Mouse (Mus musculus): ENCODE results near the gene Nxpe4. TPM values are rescaled to one million over a fixed set of nuclear protein-coding genes. Genes with fewer than 3 reads are reported as not detected.
"Not testable (repeated sequence)": the region's sequence is repeated elsewhere in the genome, so short reads cannot be mapped to it uniquely, and the experiment has no call there.

The Nxpe4 gene
- total and polyA plus RNA-seq, 2 experiments, result 0.07 to 0.55 TPM

GRCm38 (mm10) chr9:48146761-48147160, 15.1 kb upstream of the Nxpe4 start:
- Histone ChIP-seq H3K4me3 (ENCODE audit: insufficient read depth, low read depth, low read length) (no peak overlapping the region), H3K27ac (replicated peaks; ENCODE audit: insufficient read depth, low read depth, low read length) (no peak overlapping the region), H3K36me3 (ENCODE audit: control insufficient read depth, insufficient read depth, low read length) (no peaks in the 10 kb centered on the region), H3K4me1 (ENCODE audit: control insufficient read depth, insufficient read depth, low read length) (no peaks in the 10 kb centered on the region), H3K79me2 (ENCODE audit: control insufficient read depth, insufficient read depth, low read length) (no peaks in the 10 kb centered on the region), H3K27me3 (ENCODE audit: control insufficient read depth, insufficient read depth, low read length) (0 out of 2 replicates have a peak, but pooled peaks cover 2% of the 10 kb centered on the region), H3K9ac (ENCODE audit: low read depth, low read length) (no peak overlapping the region)
- no peak for DNase-seq (ENCODE audit: extremely low read depth, low read depth, low spot score)
- TF ChIP-seq CTCF (IDR thresholded peaks at IDR 0.05; ENCODE audit: low read depth, low read length) (no peak), POLR2A (IDR thresholded peaks at IDR 0.05; ENCODE audit: extremely low read depth, insufficient read depth, low read length) (no peak)
- 86% methylated on average over 3 of the region's 3 CpGs for WGBS

- H3K36me3 ChIP-seq (ENCODE audit: control insufficient read depth, insufficient read depth, low read length); H3K4me3 ChIP-seq (ENCODE audit: insufficient read depth, low read depth, low read length); H3K27ac ChIP-seq (replicated peaks; ENCODE audit: insufficient read depth, low read depth, low read length); H3K27me3 ChIP-seq (ENCODE audit: control insufficient read depth, insufficient read depth, low read length); H3K4me1 ChIP-seq (ENCODE audit: control insufficient read depth, insufficient read depth, low read length); H3K79me2 ChIP-seq (ENCODE audit: control insufficient read depth, insufficient read depth, low read length); H3K9ac ChIP-seq (ENCODE audit: low read depth, low read length); DNase-seq (ENCODE audit: extremely low read depth, low read depth, low spot score): not testable (repeated sequence)
- WGBS, result 47% methylated on average over 6 of the region's 6 CpGs
Measured at GRCm38 (mm10) chr9:48166531-48166930, 4.7 kb downstream of the Nxpe4 start.

GRCm38 (mm10) chr9:48176764-48177163, 14.9 kb downstream of the Nxpe4 start:
- Histone ChIP-seq H3K36me3 (ENCODE audit: control insufficient read depth, insufficient read depth, low read length) (no peaks in the 10 kb centered on the region), H3K27me3 (ENCODE audit: control insufficient read depth, insufficient read depth, low read length) (no peaks in the 10 kb centered on the region), H3K27ac (replicated peaks; ENCODE audit: insufficient read depth, low read depth, low read length) (no peak overlapping the region), H3K79me2 (ENCODE audit: control insufficient read depth, insufficient read depth, low read length) (no peaks in the 10 kb centered on the region), H3K4me3 (ENCODE audit: insufficient read depth, low read depth, low read length) (no peak overlapping the region), H3K9ac (ENCODE audit: low read depth, low read length) (no peak overlapping the region), H3K4me1 (ENCODE audit: control insufficient read depth, insufficient read depth, low read length) (no peaks in the 10 kb centered on the region)
- TF ChIP-seq POLR2A (IDR thresholded peaks at IDR 0.05; ENCODE audit: extremely low read depth, insufficient read depth, low read length) (no peak), CTCF (IDR thresholded peaks at IDR 0.05; ENCODE audit: low read depth, low read length) (peak; percentile 26; the same call in 1 of the 2 replicates)
- peak; percentile 2 for DNase-seq (ENCODE audit: extremely low read depth, low read depth, low spot score)
- WGBS, result 55% methylated on average over 1 of the region's 1 CpGs

DNA sequence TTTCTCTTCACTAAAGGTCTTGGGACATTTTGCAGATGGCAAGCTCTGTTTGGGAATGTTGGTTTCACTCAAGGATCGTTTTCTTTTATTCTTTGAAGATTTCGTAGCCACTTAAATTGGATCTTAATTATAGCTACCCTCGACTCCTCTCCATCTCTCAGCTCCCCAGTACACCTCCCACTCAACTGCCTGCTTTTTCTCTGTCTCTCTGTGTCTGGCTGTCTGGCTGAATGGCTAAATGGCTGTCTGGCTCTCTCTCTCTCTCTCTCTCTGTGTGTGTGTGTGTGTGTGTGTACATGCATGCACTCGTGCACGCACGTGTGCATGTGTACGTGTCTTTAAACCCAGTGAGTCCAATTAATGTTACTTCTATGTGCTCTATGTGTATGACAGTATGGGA, 19.5 kb downstream of the Nxpe4 start:
- H3K36me3 ChIP-seq (ENCODE audit: control insufficient read depth, insufficient read depth, low read length), result no peaks in the 10 kb centered on the region
- H3K4me3 ChIP-seq (ENCODE audit: insufficient read depth, low read depth, low read length), result no peak overlapping the region
- no peaks in the 10 kb centered on the region for H3K27me3 ChIP-seq (ENCODE audit: control insufficient read depth, insufficient read depth, low read length)
- no peaks in the 10 kb centered on the region for H3K79me2 ChIP-seq (ENCODE audit: control insufficient read depth, insufficient read depth, low read length)
- H3K27ac ChIP-seq (replicated peaks; ENCODE audit: insufficient read depth, low read depth, low read length), result no peak overlapping the region
- no peaks in the 10 kb centered on the region for H3K4me1 ChIP-seq (ENCODE audit: control insufficient read depth, insufficient read depth, low read length)
- no peak overlapping the region for H3K9ac ChIP-seq (ENCODE audit: low read depth, low read length)
- DNase-seq (ENCODE audit: extremely low read depth, low read depth, low spot score), result no peak
- 87% methylated on average over 7 of the region's 7 CpGs for WGBS
- TF ChIP-seq CTCF (IDR thresholded peaks at IDR 0.05; ENCODE audit: low read depth, low read length), result no peak
- no peak for TF ChIP-seq POLR2A (IDR thresholded peaks at IDR 0.05; ENCODE audit: extremely low read depth, insufficient read depth, low read length)

DNA sequence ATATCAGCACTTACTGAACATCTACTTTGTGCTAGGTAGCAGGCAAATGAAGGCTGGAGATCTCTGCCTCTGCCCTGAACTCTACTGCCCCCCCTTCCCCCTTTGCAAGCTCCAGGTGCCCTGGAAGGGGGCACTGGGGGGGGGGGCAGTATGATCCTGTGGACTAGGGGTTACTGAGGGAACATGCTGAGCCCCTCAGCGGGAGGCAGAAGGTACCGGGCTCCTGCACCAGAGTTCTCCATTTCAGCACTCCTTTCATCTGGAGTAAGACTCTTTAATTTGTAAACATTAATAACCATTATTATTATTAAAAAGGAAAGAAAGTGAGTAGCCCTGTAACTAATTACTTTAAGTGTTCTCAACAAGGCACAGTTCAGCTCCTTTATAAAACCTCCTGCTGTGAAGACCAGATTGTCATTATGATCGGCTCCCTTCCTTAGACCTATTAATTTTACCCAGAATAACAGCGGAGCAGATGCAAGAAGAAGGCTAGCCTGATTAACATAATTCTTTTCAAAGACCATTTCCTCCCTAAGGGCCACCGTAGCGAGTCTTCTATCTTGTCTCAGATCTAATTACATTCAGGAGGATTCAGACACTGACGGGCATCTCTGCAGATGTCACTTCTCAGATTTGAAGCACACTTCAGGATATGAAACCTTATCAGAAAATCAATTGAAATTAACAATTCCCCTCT, 21.0 kb downstream of the Nxpe4 start:
- Histone ChIP-seq H3K27me3 (ENCODE audit: control insufficient read depth, insufficient read depth, low read length) (no peaks in the 10 kb centered on the region), H3K79me2 (ENCODE audit: control insufficient read depth, insufficient read depth, low read length) (no peaks in the 10 kb centered on the region), H3K9ac (ENCODE audit: low read depth, low read length) (no peak overlapping the region), H3K36me3 (ENCODE audit: control insufficient read depth, insufficient read depth, low read length) (no peaks in the 10 kb centered on the region), H3K4me1 (ENCODE audit: control insufficient read depth, insufficient read depth, low read length) (no peaks in the 10 kb centered on the region), H3K4me3 (ENCODE audit: insufficient read depth, low read depth, low read length) (no peak overlapping the region), H3K27ac (replicated peaks; ENCODE audit: insufficient read depth, low read depth, low read length) (no peak overlapping the region)
- TF ChIP-seq CTCF (IDR thresholded peaks at IDR 0.05; ENCODE audit: low read depth, low read length) (no peak), POLR2A (IDR thresholded peaks at IDR 0.05; ENCODE audit: extremely low read depth, insufficient read depth, low read length) (no peak)
- 76% methylated on average over 7 of the region's 7 CpGs for WGBS
- no peak for DNase-seq (ENCODE audit: extremely low read depth, low read depth, low spot score)

DNA sequence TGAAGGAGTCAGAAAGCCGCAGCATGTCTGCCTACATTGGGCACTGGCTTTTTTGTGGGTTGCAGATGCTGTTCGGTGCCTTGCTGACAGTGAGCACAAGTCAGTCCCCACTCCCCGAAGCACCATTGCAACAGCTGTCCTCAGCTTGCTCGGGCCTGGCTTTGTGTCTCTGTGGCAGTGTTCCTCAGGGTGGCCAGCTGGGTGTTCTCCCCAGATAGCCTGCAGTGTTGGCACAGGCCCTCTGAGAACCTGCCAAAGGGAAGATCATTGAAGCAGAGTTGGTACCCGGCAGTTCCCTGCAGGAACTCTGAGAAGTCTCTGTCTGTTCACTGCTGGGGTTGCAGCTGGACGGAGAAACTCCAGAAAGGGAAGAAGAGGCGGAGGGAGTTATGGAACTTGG, 22.5 kb downstream of the Nxpe4 start:
- H3K27me3 ChIP-seq (ENCODE audit: control insufficient read depth, insufficient read depth, low read length), result no peaks in the 10 kb centered on the region
- H3K79me2 ChIP-seq (ENCODE audit: control insufficient read depth, insufficient read depth, low read length), result no peaks in the 10 kb centered on the region
- H3K9ac ChIP-seq (ENCODE audit: low read depth, low read length), result no peak overlapping the region
- H3K4me1 ChIP-seq (ENCODE audit: control insufficient read depth, insufficient read depth, low read length), result no peaks in the 10 kb centered on the region
- WGBS, result 83% methylated on average over 7 of the region's 7 CpGs
- no peak for TF ChIP-seq POLR2A (IDR thresholded peaks at IDR 0.05; ENCODE audit: extremely low read depth, insufficient read depth, low read length)
- TF ChIP-seq CTCF (IDR thresholded peaks at IDR 0.05; ENCODE audit: low read depth, low read length), result no peak
- H3K27ac ChIP-seq (replicated peaks; ENCODE audit: insufficient read depth, low read depth, low read length), result no peak overlapping the region
- DNase-seq (ENCODE audit: extremely low read depth, low read depth, low spot score), result no peak
- no peaks in the 10 kb centered on the region for H3K36me3 ChIP-seq (ENCODE audit: control insufficient read depth, insufficient read depth, low read length)
- no peak overlapping the region for H3K4me3 ChIP-seq (ENCODE audit: insufficient read depth, low read depth, low read length)

Data from liver, adult 2 months (tissue).